Mouse (Mus musculus) heart, adult 18-20 months (tissue): ENCODE data around the gene Cenpf. TPM values are rescaled to one million over a fixed set of nuclear protein-coding genes. Genes with fewer than 3 reads are reported as not detected.

Experiments
- DNase-seq, 2 experiments: peaks; one replicate each; pipeline ENCODE4 v3.0.0; 2021 to 2022; ENCODE audit warnings: mixed read lengths in 1 of 2
- long read RNA-seq, 2 experiments: library from polyadenylated mRNA; stranded (forward); transcript quantifications; one replicate each; pipeline ENCODE4 v2.0.0; 2021
- total RNA-seq, 2 experiments: library from RNA; stranded (reverse); gene quantifications; 2 replicates each; pipeline ENCODE4 v1.2.3; 2021

Gene Cenpf
- 1 to 10 TPM; 5.5 to 5.9 TPM for total RNA-seq
- long read RNA-seq, experiment 1, partial matches to known transcripts: 0 of 2 reads
- long read RNA-seq, experiment 1, other reads (novel, unspliced or antisense): 2 of 2 reads
- long read RNA-seq, experiment 2: 0 reads

DNA sequence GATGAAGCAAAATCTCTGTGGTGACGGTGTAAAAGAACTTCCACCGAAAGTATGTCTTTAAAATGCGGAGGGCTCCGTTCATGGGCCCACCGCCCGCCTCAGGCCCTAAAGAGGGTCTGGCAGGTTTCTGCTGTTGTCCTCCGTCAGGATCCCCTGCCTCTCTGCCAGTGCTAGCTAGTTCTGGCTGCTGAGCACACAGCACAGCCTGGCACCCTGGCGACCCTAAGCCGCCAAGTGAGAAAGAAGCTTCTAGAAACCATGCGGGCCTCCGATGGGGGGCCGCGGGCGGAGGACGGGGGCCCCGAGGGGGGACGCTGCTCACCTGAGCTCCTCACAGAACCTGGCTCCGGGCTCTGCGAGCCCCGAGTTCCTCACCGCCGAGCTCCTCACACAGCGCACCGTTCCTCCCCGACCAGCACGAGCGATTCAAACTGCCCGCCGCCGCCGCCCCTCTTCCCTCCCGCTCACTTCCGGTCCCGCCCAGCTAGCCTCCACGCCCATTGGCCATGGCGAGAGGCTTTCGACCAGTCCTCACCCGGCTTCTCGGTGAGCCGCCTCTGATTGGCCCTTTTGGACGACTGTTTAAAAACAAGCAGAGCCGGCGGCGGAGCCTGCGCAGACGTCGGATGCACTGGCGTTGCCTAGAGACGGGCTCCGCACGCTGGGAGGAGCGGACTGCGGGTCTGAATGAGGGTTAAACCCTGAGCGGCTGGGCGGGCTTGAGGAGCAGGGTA is at the start of gene Cenpf:
Cenpf (minus strand) TSS at position 433 of the 734 bp plus-strand sequence.
- peak; percentile 98 to 99 for DNase-seq

DNA sequence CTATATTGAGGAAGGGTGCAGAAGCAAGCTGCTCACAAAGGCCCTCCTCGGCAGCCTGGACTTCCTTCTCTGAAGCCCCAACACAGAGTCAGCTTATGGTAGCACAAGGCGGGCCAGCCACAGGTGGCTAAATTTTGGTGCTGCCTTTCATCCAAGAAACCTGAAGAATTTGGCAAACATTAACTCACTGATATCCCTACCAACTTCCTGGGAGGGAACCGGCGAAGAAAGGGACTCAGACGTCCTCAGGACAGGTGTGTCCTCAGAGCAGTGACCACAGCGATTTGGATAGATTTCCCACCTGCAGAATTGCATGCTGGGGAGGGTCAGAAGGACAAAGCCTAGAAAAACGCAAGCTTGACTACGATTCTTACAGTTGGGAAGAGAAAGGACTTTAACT is 44.3 kb upstream of the Cenpf start:
- no peak for DNase-seq

- DNase-seq: peak; percentile 33 to 49
These were observed 43.8 kb upstream of the Cenpf start for GRCm38 (mm10) chr1:189731697-189732096.

DNA sequence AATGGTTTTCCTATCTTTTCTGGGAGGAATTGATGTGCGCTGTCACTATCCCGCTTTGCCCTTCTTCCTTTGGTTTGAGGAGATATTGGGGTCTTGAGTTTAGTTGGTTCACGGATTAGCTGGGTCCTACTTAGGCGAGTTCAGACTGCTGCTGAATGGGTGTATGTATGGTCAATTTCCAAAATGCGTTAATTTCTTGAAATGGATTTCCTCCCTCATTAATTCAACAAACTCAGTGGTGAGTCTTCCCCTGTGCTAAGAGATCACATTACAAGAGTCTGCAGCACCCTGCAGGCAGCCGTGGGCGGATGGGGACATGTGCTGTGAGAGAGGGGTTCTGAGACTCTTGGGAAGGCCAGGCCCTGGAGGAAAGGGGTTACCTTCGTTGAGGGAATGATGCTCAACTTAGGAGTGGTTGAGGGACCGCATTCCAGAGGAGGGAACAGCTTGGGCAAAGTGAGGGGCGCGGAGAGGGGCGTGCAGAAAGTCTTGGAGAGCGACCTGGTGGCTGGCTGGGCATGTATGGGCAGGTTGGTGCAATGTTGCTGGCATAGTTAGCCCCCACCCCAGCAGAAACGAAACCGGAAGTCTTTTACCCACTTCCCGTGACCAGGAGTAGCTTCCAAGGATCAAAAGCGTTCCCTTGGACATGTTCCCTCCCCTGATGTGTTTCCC is 41.4 kb upstream of the Cenpf start:
- no peak for DNase-seq

DNA sequence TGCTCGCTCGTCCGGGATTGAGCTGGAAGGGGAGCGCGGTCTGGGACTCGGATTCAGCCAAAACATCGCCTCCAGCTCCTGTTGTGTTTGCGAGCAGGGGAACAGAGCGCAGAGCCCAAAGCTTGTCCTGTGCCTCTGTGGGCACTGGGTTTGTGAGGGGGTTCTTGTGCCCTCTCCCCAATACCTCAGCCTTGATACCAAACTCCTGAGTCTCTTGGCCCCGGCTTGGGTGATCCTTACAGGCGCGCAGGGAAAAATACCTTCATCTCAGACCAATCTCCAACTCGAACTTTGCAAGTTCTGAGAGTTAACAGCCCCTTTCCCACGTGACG is 40.9 kb upstream of the Cenpf start:
- no peak for DNase-seq

- peak; percentile 87 to 92 for DNase-seq
These were observed 40.2 kb upstream of the Cenpf start, which contains the start of gene Ptpn14 for GRCm38 (mm10) chr1:189727884-189728783. TSS of gene Ptpn14 (plus strand) at chr1:189728268.

GRCm38 (mm10) chr1:189727346-189727883 is 39.5 kb upstream of the Cenpf start:
- DNase-seq: peak; percentile 78 to 84

DNA sequence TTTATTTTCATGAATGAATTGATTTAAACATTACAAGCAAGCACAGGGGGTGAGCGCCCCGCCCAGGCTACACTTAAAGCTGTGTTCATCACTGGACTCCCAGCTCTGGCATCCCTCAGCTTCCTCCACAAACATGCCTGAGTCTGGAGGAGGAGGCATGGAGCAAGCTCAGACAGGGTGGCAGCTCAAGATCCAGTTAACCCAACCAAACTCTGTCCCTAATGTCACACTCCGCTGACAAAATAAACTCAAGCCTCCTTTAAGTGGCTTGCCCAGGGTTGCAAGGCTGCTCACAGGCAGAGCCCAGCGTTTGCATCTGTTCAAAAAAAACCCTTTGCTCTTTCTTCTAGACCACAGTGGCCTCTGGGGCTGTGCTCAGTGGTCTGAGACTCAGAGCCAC is 38.2 kb upstream of the Cenpf start:
- DNase-seq: no peak

- DNase-seq: no peak
These were observed 30.7 kb upstream of the Cenpf start for GRCm38 (mm10) chr1:189718600-189718999.

- no peak for DNase-seq
These were observed 29.7 kb upstream of the Cenpf start for GRCm38 (mm10) chr1:189717546-189717945.

- DNase-seq: peak in 1 of 2 experiments; percentile 12
These were observed 28.3 kb upstream of the Cenpf start for GRCm38 (mm10) chr1:189715915-189716797.

- no peak for DNase-seq
These were observed 21.1 kb upstream of the Cenpf start for GRCm38 (mm10) chr1:189709001-189709400.

GRCm38 (mm10) chr1:189707419-189707818 is 19.5 kb upstream of the Cenpf start:
- no peak for DNase-seq

DNA sequence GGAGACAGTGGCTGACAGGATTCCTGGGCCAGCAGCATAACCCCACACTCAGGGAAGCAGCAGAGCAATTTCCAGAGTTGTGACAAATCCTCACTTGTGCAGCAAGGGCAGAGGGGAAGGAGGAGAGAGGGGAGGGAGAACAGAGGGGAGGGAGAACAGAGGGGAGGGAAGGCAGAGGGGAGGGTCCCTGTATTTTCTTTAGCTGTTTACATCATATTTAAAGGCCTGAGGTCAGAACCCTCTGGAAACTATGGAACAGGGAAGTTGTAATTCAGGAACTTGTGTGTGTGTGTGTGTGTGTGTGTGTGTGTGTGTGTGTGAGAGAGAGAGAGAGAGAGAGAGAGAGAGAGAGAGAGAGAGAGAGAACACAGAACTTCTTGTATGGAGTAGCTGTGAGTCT is 19.1 kb upstream of the Cenpf start:
- DNase-seq: no peak

DNA sequence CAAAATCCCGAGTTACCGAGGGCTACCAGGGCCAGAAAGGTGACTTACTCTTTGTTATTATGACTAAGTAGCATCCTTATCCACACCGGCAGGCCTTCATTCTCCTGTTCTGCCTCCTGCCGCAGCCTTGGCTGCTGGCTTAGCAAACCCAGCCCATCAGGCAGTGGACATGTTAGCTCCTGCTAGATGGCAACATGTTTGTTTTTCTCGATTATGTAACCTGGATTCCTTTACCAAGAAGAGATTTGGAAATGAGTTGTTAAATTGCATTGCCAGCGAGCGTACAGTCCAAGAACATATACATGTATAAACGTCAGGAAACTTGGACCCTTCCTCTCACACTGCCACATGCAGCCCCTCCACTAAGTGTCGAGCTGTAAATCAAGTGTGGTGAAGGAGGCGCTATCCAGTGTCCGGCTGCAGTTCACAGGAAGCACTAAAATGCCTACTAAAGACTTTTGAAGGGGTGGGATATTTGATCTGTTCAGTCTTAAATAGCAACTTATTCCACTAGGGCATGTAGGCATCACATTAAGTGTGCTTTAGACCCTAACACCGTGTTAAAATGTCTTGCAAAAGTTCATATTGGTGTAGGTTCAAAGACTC is 18.3 kb upstream of the Cenpf start:
- DNase-seq: no peak

GRCm38 (mm10) chr1:189703591-189703990 is 15.7 kb upstream of the Cenpf start:
- DNase-seq: no peak

GRCm38 (mm10) chr1:189703156-189703555 is 15.3 kb upstream of the Cenpf start:
- DNase-seq: no peak

- peak; percentile 62 to 81 for DNase-seq
These were observed 13.1 kb upstream of the Cenpf start for GRCm38 (mm10) chr1:189700990-189701389.

DNA sequence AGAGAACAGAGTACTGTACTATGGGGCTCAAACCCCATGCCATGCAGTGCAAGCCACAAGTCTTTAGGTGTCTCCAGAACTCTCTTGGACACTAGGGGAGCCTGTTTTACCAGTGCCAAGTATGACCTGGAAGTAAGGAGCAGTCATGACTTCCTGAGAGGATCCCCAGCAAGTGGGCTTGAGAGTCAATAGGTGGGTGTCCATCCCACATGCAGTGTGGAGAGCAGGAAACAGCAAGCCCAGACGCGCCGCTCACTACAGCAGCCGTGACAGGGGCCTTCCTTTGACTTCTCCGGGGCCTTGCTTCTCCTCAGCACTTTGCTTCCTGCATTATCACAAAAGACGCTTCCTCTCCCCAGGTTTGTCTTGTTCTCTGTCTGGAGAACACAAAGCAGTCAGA is 12.3 kb upstream of the Cenpf start:
- no peak for DNase-seq

- peak; percentile 57 to 64 for DNase-seq
These were observed 10.5 kb upstream of the Cenpf start for GRCm38 (mm10) chr1:189698416-189698815.

DNA sequence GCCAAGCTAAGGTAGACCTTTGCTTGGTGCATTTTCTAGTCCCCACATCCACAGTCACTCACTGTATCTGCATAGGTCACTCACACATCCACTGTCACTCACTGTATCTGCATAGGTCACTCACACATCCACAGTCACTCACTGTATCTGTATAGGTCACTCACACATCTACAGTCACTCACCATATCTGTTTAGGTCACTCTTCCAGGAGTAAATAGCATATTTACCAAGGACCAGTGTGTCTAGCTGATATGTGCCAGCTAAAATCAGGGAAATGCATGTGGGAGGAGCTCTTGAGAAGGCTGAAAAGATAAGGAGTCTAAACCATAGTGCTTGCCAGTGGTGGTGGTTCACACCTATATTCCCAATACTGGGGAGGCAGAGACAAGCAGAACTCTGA is 7.4 kb upstream of the Cenpf start:
- no peak for DNase-seq
